Mouse (Mus musculus) hindbrain, embryonic 13.5 days (tissue): Measurements from ENCODE around the gene Tmem248. TPM values are rescaled to one million over a fixed set of nuclear protein-coding genes. Genes with fewer than 3 reads are reported as not detected.

Experiments used
- ATAC-seq: fragments of 200-750 bp; cut with Nextera tagmentation; 2 replicates; pipeline ENCODE4 v1.8.0; 2017; ENCODE audit warnings: moderate TSS enrichment; ENCODE audit not compliant: low FRiP score
- H3K27ac ChIP-seq: fragments of 300-500 bp; sonication (generic); 2 replicates; pipeline ENCODE4 v1.5.1; 2015; ENCODE audit warnings: inconsistent platforms, mild to moderate bottlenecking, moderate library complexity
- H3K27me3 ChIP-seq: fragments of 300-500 bp; sonication (generic); 2 replicates; pipeline ENCODE4 v1.6.1; 2015; ENCODE audit warnings: mild to moderate bottlenecking, inconsistent platforms
- H3K36me3 ChIP-seq: fragments of 300-500 bp; sonication (generic); 2 replicates; pipeline ENCODE4 v1.6.1; 2015; ENCODE audit warnings: mild to moderate bottlenecking, inconsistent platforms
- H3K4me1 ChIP-seq: fragments of 300-500 bp; sonication (generic); replicated peaks from 2 replicates; pipeline ENCODE4 v1.6.1; 2015; ENCODE audit warnings: inconsistent platforms
- H3K4me2 ChIP-seq: fragments of 300-500 bp; sonication (generic); 2 replicates; pipeline ENCODE4 v1.6.1; 2015; ENCODE audit warnings: inconsistent platforms, mild to moderate bottlenecking, moderate library complexity
- H3K4me3 ChIP-seq: fragments of 300-500 bp; sonication (generic); 2 replicates; pipeline ENCODE4 v1.5.1; 2015; ENCODE audit warnings: mild to moderate bottlenecking, inconsistent platforms
- H3K9ac ChIP-seq: fragments of 300-500 bp; sonication (generic); 2 replicates; pipeline ENCODE4 v1.6.1; 2015; ENCODE audit warnings: mild to moderate bottlenecking, inconsistent platforms
- H3K9me3 ChIP-seq: fragments of 300-500 bp; sonication (generic); 2 replicates; pipeline ENCODE4 v1.6.1; 2016; ENCODE audit warnings: inconsistent platforms
- WGBS: fragments of 180-500 bp; shearing (Covaris S2); methylation state at CpG from one replicate; pipeline ENCODE4 v1.1.7; 2015; 5-methylcytosine and 5-hydroxymethylcytosine counted together
- polyA plus RNA-seq: library from polyadenylated mRNA; unstranded; fragments of >200 nt; fragmentation: Nextera tagmentation; extraction: Ambion mirVana; gene quantifications from 2 replicates; pipeline ENCODE4 v1.2.1, GENCODE M21; 2015

Tmem248 gene
- polyA plus RNA-seq, 1 experiment from 2014 or later, result 23.0 TPM

DNA sequence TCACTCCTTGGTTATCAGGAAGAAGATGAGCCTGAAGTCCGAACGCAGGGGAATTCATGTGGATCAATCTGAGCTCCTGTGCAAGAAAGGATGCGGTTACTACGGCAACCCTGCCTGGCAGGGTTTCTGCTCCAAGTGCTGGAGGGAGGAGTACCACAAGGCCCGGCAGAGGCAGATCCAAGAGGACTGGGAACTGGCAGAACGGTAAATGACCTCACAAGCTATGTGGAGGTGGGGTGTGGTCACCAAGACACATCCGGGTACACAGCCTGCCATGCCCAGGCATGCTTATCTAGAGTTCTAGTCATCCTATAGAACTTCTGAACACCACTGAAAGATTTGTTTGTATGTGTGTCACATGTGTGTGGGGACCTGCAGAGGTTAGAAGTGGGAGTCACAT lies 29.5 kb upstream of the Tmem248 start:
- Histone ChIP-seq H3K27ac (peak overlapping the region; percentile 24; the same call in 1 of the 2 replicates), H3K27me3 (no peaks in the 10 kb centered on the region), H3K9me3 (no peaks in the 10 kb centered on the region), H3K4me3 (no peak overlapping the region), H3K36me3 (peaks cover 34% of the 10 kb centered on the region), H3K4me2 (no peak overlapping the region), H3K9ac (no peak overlapping the region), H3K4me1 (peaks cover 11% of the 10 kb centered on the region)
- 34% methylated on average over 7 of the region's 7 CpGs for WGBS
- ATAC-seq, result no peak

DNA sequence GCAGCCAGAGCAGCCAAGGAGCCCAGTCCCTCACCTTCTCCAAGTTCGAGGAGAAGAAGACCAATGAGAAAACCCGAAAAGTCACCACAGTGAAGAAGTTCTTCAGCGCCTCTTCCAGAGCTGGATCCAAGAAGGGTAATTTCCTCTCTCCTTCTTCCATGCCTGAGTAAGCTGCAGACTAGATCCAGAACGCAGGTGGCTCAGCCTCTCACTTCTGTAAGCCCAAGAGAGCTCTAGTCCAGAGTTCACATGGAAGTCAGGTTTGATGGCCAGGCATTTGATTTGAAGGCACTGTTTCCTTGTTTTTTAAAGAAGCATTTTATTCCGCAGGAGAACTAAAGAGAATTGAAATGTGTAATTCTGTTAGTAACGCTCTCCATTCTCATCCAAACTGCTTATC lies 26.0 kb upstream of the Tmem248 start:
- Histone ChIP-seq H3K36me3 (peaks cover 63% of the 10 kb centered on the region), H3K9ac (no peak overlapping the region), H3K9me3 (no peaks in the 10 kb centered on the region), H3K27ac (no peak overlapping the region), H3K4me1 (peaks cover 11% of the 10 kb centered on the region), H3K4me3 (no peak overlapping the region), H3K27me3 (no peaks in the 10 kb centered on the region), H3K4me2 (no peak overlapping the region)
- no peak for ATAC-seq
- 95% methylated on average over 6 of the region's 6 CpGs for WGBS

DNA sequence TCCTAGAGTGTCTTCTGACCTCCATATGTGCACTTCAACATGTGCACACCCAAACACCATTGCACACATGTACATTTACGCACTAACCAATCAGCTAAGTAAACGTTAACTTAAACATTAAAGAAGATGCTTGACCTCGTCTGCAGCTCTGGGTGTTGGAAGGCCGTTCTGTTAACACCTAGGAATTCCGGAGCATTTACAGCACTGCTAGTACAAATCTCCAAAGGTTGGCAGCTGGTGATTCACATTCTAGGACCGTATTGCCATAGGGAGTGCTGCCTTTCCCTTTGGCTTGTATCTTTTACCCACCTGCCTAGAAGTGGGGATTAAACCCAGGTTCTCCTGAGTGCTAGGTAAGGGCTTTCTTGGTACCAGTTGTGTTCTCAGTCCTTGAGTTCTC lies 25.0 kb upstream of the Tmem248 start:
- no peaks in the 10 kb centered on the region for H3K27me3 ChIP-seq
- 94% methylated on average over 6 of the region's 6 CpGs for WGBS
- no peak overlapping the region for H3K9ac ChIP-seq
- H3K9me3 ChIP-seq, result no peaks in the 10 kb centered on the region
- peaks cover 7% of the 10 kb centered on the region for H3K4me1 ChIP-seq
- no peak overlapping the region for H3K27ac ChIP-seq
- H3K4me3 ChIP-seq, result no peak overlapping the region
- ATAC-seq, result no peak
- no peak overlapping the region for H3K4me2 ChIP-seq
- peaks cover 63% of the 10 kb centered on the region for H3K36me3 ChIP-seq

DNA sequence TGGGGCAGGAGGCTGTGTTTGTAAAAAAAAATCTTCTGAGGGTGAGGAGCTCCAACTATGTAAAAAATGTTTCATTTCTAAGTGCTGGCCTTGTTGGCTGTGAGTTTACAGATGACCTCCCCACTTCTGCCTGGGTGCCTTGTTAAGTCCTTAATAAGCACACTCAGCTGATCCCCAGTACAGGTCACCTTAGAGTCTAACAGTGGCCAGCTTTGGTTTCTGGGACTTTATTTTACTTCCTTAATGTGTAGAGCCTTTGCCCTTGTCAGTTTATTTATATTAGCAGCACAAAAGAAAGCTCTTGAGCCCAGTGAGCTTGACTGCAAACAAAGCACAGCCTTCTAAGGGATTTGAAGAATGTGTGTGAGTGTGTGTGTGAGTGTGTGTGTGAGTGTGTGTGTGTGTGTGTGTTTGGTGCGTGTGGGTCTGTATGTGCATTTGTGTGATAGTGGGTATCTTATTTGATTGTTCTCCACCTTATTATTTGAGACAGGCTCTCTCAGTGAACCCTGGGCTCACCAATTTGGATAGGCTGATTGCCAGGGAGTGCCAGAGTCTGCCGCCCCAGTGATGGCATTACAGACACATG lies 24.4 kb upstream of the Tmem248 start:
- H3K4me3 ChIP-seq, result no peak overlapping the region
- H3K4me2 ChIP-seq, result no peak overlapping the region
- H3K27ac ChIP-seq, result no peak overlapping the region
- peaks cover 69% of the 10 kb centered on the region for H3K36me3 ChIP-seq
- H3K27me3 ChIP-seq, result no peaks in the 10 kb centered on the region
- no peaks in the 10 kb centered on the region for H3K9me3 ChIP-seq
- no peak for ATAC-seq
- whole genome bisulfite sequencing, result 78% methylated on average over 2 of the region's 2 CpGs
- H3K9ac ChIP-seq, result no peak overlapping the region
- peaks cover 3% of the 10 kb centered on the region for H3K4me1 ChIP-seq

DNA sequence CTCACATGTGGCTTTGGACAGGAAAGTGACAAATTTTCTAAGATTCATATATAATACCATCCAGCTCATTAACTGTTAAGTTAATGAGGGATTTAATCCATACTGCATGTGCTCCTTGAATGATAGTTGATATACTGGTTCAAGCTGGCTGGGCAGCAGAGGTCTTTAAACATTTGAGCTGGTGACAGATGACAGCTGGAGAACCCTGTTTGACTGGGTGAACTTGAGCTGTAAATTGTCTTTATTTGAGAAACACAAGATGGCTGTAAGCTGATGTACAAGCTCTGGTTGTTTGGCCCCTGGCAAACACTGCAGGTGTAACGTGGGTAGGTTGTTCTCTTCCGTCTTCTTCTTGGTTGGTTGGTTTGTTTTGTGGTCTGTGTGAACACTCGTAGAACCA lies 23.1 kb upstream of the Tmem248 start:
- Histone ChIP-seq H3K4me3 (no peak overlapping the region), H3K36me3 (peaks cover 79% of the 10 kb centered on the region), H3K4me2 (no peak overlapping the region), H3K4me1 (no peaks in the 10 kb centered on the region), H3K27me3 (no peaks in the 10 kb centered on the region), H3K9ac (no peak overlapping the region), H3K9me3 (no peaks in the 10 kb centered on the region), H3K27ac (no peak overlapping the region)
- ATAC-seq, result no peak
- 83% methylated on average over 3 of the region's 3 CpGs for WGBS

DNA sequence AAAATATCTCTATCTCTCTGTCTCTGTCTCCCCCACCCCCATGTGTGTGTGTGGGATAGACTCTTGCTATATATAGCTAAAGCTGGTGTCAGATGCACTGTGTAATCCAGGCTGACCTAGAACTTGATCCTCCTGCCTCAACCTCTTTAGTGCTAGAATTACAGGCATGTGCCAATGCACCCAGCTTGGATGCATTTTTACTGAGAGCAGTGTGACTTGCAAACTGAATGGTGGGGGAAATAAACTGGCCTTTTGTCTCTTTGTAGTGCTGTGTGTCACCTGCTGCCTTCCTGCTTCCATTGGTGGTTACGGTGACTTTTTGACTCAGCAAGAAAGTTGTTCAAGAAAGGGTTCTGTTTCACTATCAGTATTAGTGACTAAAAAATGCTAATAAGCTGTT lies 20.6 kb upstream of the Tmem248 start:
- Histone ChIP-seq H3K4me1 (no peaks in the 10 kb centered on the region), H3K36me3 (peaks cover 74% of the 10 kb centered on the region), H3K27me3 (no peaks in the 10 kb centered on the region), H3K4me2 (no peak overlapping the region), H3K4me3 (no peak overlapping the region), H3K27ac (no peak overlapping the region), H3K9ac (no peak overlapping the region), H3K9me3 (no peaks in the 10 kb centered on the region)
- 87% methylated on average over 1 of the region's 1 CpGs for WGBS
- ATAC-seq, result no peak

DNA sequence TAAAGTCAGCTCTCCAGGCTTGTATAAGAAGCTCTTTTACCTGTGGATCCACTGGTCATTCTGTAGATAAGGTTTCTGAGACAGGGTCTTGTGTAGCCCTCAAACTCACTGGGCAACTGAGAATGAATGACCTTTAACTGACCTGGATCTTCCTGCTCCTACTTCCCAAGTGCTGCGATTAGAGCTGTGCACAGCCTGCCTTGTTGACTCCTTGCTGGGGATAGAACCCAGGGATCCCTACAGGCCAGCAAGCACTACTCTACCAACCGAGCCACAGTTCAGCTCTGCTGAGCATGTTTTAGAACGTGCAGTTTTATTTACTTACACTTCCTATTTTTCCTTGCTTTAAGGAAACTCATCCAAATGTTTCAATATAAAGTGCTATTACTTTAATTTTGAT lies 19.4 kb upstream of the Tmem248 start:
- H3K36me3 ChIP-seq, result peaks cover 71% of the 10 kb centered on the region
- WGBS, result 89% methylated on average over 3 of the region's 3 CpGs
- no peak overlapping the region for H3K4me2 ChIP-seq

DNA sequence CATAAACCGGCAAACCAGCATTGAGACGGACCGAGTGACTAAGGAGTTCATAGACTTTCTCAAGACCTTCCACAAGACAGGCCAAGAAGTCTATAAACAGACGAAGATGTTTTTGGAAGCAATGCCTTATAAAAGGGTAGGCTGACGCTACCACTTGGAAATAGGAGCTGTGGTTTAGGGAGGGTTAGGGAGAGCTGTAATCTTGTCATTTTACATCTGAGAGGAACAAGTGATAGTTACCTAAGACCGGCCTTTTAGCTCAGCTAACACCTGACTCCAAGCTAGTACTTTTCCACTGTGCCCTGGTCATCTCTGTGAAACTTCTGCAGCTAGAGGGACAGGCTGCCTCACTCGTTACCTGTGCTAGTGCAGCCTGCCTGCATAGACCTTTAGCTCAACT lies 18.9 kb upstream of the Tmem248 start:
- peaks cover 69% of the 10 kb centered on the region for H3K36me3 ChIP-seq

More for the DNA sequence above, 19.4 kb upstream of the Tmem248 start:
- Histone ChIP-seq H3K4me1 (no peaks in the 10 kb centered on the region), H3K4me3 (no peak overlapping the region), H3K9me3 (no peaks in the 10 kb centered on the region), H3K27me3 (no peaks in the 10 kb centered on the region), H3K9ac (no peak overlapping the region), H3K27ac (no peak overlapping the region)
- ATAC-seq, result no peak

DNA sequence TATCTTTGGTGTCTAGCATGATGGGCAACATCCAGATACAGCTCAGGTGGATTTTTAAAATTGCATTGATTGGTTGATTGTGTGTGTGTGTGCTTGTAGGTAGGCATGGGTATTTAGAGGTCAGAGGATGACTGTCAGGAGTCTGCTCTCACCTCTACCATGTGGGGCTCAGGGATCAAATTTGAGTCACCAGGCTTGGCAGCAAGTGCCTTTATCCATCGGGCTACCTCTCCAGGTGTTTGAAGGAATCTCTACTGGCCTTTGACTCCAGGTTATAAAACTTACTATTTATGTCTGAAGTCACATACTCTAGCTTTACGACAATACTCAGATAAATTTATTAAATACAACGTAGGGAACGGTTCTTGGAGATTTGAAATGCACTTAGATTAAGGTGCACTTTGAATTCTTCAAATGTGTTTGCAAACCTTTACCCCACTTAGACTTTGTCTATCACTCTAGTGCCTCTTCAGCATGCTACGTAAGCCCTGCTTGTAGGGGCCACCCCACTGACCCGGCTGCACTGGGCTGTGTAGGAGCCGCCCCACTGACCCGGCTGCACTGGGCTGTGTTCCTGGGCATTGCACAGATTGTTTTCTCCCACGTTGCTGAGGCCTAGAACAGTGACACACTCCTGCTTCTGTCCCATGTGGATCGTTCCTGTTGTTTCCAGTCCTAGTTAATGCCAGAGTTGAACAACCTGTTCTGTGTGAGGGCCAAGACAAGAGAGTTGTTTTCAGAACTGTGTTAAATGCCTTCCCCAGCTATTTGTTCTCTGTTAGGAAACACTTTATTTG lies 16.4 kb upstream of the Tmem248 start:
- H3K9me3 ChIP-seq, result no peaks in the 10 kb centered on the region
- 89% methylated on average over 10 of the region's 10 CpGs for WGBS

More for the DNA sequence above, 18.9 kb upstream of the Tmem248 start:
- no peak overlapping the region for H3K27ac ChIP-seq
- no peaks in the 10 kb centered on the region for H3K9me3 ChIP-seq
- WGBS, result 93% methylated on average over 7 of the region's 7 CpGs
- H3K4me2 ChIP-seq, result no peak overlapping the region
- no peak overlapping the region for H3K4me3 ChIP-seq
- ATAC-seq, result no peak
- no peak overlapping the region for H3K9ac ChIP-seq
- no peaks in the 10 kb centered on the region for H3K27me3 ChIP-seq
- H3K4me1 ChIP-seq, result no peaks in the 10 kb centered on the region

DNA sequence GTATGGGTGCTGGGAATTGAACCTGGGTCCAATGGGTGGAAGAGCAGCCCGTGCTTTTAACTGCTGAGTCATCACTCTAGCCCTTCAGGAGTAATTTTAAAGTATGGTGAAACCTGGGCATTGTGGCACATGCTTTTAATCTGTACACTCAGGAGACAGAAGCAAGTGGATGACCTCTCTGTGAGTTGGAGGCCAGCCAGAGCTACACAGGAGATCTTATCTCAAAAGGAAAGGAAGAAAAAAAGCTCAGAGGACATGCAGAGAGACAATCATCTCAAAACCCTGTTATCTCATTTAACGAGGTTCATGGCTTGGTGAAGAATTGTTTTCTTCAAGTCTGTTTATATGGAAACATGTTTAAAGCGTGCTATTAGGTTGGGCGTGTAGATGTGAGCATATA lies 12.9 kb upstream of the Tmem248 start:
- Histone ChIP-seq H3K9me3 (no peaks in the 10 kb centered on the region), H3K4me2 (no peak overlapping the region), H3K4me3 (no peak overlapping the region), H3K27ac (no peak overlapping the region), H3K36me3 (peaks cover 59% of the 10 kb centered on the region), H3K4me1 (no peaks in the 10 kb centered on the region), H3K27me3 (no peaks in the 10 kb centered on the region), H3K9ac (no peak overlapping the region)
- WGBS, result 83% methylated on average over 4 of the region's 4 CpGs
- no peak for ATAC-seq

More for the DNA sequence above, 16.4 kb upstream of the Tmem248 start:
- no peaks in the 10 kb centered on the region for H3K27me3 ChIP-seq
- H3K36me3 ChIP-seq, result peaks cover 53% of the 10 kb centered on the region
- H3K4me2 ChIP-seq, result no peak overlapping the region
- ATAC-seq, result no peak
- no peak overlapping the region for H3K27ac ChIP-seq
- no peak overlapping the region for H3K4me3 ChIP-seq
- H3K9ac ChIP-seq, result no peak overlapping the region
- no peaks in the 10 kb centered on the region for H3K4me1 ChIP-seq

DNA sequence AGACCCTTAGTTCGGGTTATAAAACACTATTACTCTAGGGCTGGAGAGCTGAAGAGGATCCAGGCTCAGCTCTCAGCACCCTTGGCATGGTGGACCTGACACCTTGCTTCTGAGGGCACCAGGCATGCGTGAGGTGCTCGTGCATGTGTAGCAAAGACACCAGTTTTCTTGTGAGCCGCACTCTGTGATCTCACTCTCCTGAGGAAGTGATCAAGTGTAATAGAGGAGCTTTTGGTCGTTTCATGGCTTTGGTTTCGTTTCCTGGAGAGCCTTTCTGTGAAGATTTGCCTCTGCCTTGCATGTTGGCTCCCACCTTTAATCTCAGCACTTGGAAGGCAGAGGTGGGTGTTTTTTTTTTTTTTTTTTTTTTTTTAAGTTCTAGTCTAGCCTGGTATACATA lies 12.3 kb upstream of the Tmem248 start:
- Histone ChIP-seq H3K27me3 (no peaks in the 10 kb centered on the region), H3K4me2 (no peak overlapping the region), H3K9ac (no peak overlapping the region), H3K9me3 (no peaks in the 10 kb centered on the region), H3K4me1 (no peaks in the 10 kb centered on the region), H3K36me3 (peaks cover 59% of the 10 kb centered on the region), H3K27ac (no peak overlapping the region), H3K4me3 (no peak overlapping the region)
- 92% methylated on average over 6 of the region's 6 CpGs for WGBS
- ATAC-seq, result no peak

DNA sequence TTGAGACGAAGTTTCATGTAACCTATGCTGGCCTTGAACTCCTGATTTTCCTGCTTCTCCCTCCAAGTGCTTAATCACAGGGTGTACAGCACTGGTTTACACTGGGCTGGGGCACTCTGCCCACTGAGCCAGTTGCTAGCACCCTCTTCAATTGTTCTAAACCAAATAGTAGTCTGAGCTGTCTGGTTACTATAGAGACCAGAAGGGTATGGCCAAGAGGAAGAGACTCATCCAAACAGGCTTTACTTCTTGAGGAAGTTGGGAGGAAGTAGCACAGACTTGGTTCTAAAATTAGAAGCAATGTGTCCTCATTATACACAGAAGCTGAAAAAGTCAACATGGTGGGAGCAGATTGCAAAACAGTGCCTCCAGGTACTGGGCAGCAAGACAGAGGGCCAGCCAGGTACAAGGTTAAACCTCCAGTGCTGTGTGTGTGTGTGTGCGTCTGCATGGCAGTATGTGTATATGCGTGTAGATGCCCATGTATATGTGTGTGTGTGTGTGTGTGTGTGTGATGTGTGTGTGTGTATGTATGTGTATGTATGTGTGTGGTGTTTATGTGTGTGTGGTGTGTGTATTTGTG lies 11.3 kb upstream of the Tmem248 start:
- Histone ChIP-seq H3K4me3 (no peak overlapping the region), H3K4me1 (no peaks in the 10 kb centered on the region), H3K9ac (no peak overlapping the region), H3K27me3 (no peaks in the 10 kb centered on the region), H3K36me3 (peaks cover 62% of the 10 kb centered on the region), H3K9me3 (no peaks in the 10 kb centered on the region), H3K4me2 (no peak overlapping the region), H3K27ac (no peak overlapping the region)
- no peak for ATAC-seq
- 92% methylated on average over 3 of the region's 3 CpGs for WGBS

DNA sequence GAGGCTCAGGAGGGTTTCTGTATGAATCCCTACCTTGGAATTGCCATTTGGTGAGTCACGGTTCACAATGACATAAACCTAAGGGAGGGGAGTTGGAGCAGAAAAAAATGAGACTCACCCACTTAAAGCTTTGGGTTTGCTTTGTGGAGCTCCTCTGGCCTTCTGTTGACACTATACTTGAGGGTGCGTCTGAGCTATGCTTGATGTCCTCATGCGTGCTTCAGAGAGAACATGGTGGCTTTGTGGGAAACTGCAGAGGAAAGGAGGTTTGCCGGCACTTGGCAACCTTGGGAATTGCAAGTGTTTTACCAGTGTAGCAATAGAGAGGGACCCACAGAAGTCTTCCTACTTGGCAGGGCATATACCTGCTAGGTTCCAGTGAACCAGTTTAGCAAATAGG lies 9.6 kb upstream of the Tmem248 start:
- no peaks in the 10 kb centered on the region for H3K9me3 ChIP-seq
- no peak overlapping the region for H3K4me2 ChIP-seq
- no peak overlapping the region for H3K27ac ChIP-seq
- H3K4me3 ChIP-seq, result no peak overlapping the region
- no peak overlapping the region for H3K9ac ChIP-seq
- ATAC-seq, result no peak
- H3K27me3 ChIP-seq, result no peaks in the 10 kb centered on the region
- 94% methylated on average over 4 of the region's 4 CpGs for WGBS
- no peaks in the 10 kb centered on the region for H3K4me1 ChIP-seq
- peaks cover 68% of the 10 kb centered on the region for H3K36me3 ChIP-seq
